Mouse (Mus musculus): ENCODE measurements around the gene Bak1. TPM values are rescaled to one million over a fixed set of nuclear protein-coding genes. Genes with fewer than 3 reads are reported as not detected.

Gene Bak1
- polyA plus RNA-seq (2015; fragmentation: Illumina TruSeq; extraction: RNeasy Lipid Tissue Mini Kit (QIAGEN cat#74804); ENCODE audit: insufficient read depth, low read depth, low replicate concordance), result 2.0 TPM

GRCm38 (mm10) chr17:27028909-27029308, at the start of gene Bak1:
Gene Bak1 (minus strand): TSS chr17:27029009.

GRCm38 (mm10) chr17:27056812-27057516, 28.2 kb upstream of the Bak1 start, which contains the start of gene Itpr3:
Gene Itpr3 (plus strand): TSS chr17:27057304.

GRCm38 (mm10) chr17:26972703-26973574, 55.9 kb downstream of the Bak1 start, which contains the start of gene Zbtb9:
Gene Zbtb9 (plus strand): TSS chr17:26973167.

Other genes with a start within 250 kb of the Bak1 start
- 13.4 TPM for gene Bnip1, start 247.9 kb downstream of the Bak1 start, polyA plus RNA-seq (2015; fragmentation: Illumina TruSeq; extraction: RNeasy Lipid Tissue Mini Kit (QIAGEN cat#74804); ENCODE audit: insufficient read depth, low read depth, low replicate concordance)
- gene Nkx2-5, start 184.0 kb downstream of the Bak1 start, polyA plus RNA-seq (2015; fragmentation: Illumina TruSeq; extraction: RNeasy Lipid Tissue Mini Kit (QIAGEN cat#74804); ENCODE audit: insufficient read depth, low read depth, low replicate concordance), result not detected
- not detected for gene Kifc5b, start 111.9 kb downstream of the Bak1 start, polyA plus RNA-seq (2015; fragmentation: Illumina TruSeq; extraction: RNeasy Lipid Tissue Mini Kit (QIAGEN cat#74804); ENCODE audit: insufficient read depth, low read depth, low replicate concordance)
- gene Phf1, start 96.0 kb downstream of the Bak1 start, polyA plus RNA-seq (2015; fragmentation: Illumina TruSeq; extraction: RNeasy Lipid Tissue Mini Kit (QIAGEN cat#74804); ENCODE audit: insufficient read depth, low read depth, low replicate concordance), result 27.8 TPM
- 44.3 TPM for gene Cuta, start 89.4 kb downstream of the Bak1 start, polyA plus RNA-seq (2015; fragmentation: Illumina TruSeq; extraction: RNeasy Lipid Tissue Mini Kit (QIAGEN cat#74804); ENCODE audit: insufficient read depth, low read depth, low replicate concordance)
- 3.6 TPM for gene Syngap1, start 87.8 kb downstream of the Bak1 start, polyA plus RNA-seq (2015; fragmentation: Illumina TruSeq; extraction: RNeasy Lipid Tissue Mini Kit (QIAGEN cat#74804); ENCODE audit: insufficient read depth, low read depth, low replicate concordance)
- gene Zbtb9, start 55.8 kb downstream of the Bak1 start, polyA plus RNA-seq (2015; fragmentation: Illumina TruSeq; extraction: RNeasy Lipid Tissue Mini Kit (QIAGEN cat#74804); ENCODE audit: insufficient read depth, low read depth, low replicate concordance), result not detected
- gene Itpr3, start 28.3 kb upstream of the Bak1 start, polyA plus RNA-seq (2015; fragmentation: Illumina TruSeq; extraction: RNeasy Lipid Tissue Mini Kit (QIAGEN cat#74804); ENCODE audit: insufficient read depth, low read depth, low replicate concordance), result 4.2 TPM
- 68.2 TPM for gene Uqcc2, start 104.9 kb upstream of the Bak1 start, polyA plus RNA-seq (2015; fragmentation: Illumina TruSeq; extraction: RNeasy Lipid Tissue Mini Kit (QIAGEN cat#74804); ENCODE audit: insufficient read depth, low read depth, low replicate concordance)
- gene Ip6k3, start 138.8 kb upstream of the Bak1 start, polyA plus RNA-seq (2015; fragmentation: Illumina TruSeq; extraction: RNeasy Lipid Tissue Mini Kit (QIAGEN cat#74804); ENCODE audit: insufficient read depth, low read depth, low replicate concordance), result not detected
- gene Lemd2, start 175.5 kb upstream of the Bak1 start, polyA plus RNA-seq (2015; fragmentation: Illumina TruSeq; extraction: RNeasy Lipid Tissue Mini Kit (QIAGEN cat#74804); ENCODE audit: insufficient read depth, low read depth, low replicate concordance), result 16.8 TPM

Measured in pancreas, adult 10 weeks (tissue).